ENCODE assay signal across 18 mouse cellular contexts in genomic region chr4:118568709-118569108, GRCm38 (mm10). TPM values are rescaled to one million over a fixed set of nuclear protein-coding genes. Genes with fewer than 3 reads are reported as not detected.
DNase-seq lines count a peak whose midpoint lies in the region; ATAC-seq and TF ChIP-seq lines count a peak whose summit lies in the region.
"Had no signal": no experiment of that assay in that cellular context is flagged by ENCODE, and none has a peak within 500 bp of the region (broad histone marks: within the 10 kb centered on the region; RNA-seq: fewer than 3 reads in every experiment).

No protein-coding gene starts in this region.

- TF ChIP-seq CTCF in hindbrain, postnatal 0 days (IDR thresholded peaks at IDR 0.05; ENCODE audit: low read depth) = no peak

- no peaks in the 10 kb centered on the region for H3K36me3 ChIP-seq in hindbrain, postnatal 0 days (ENCODE audit: insufficient read depth, low read length)
- H3K36me3 ChIP-seq in hindbrain, embryonic 11.5 days (ENCODE audit: control insufficient read depth, insufficient read depth, low read length) = no peaks in the 10 kb centered on the region
- H3K36me3 ChIP-seq in intestine, embryonic 16.5 days (ENCODE audit: control insufficient read depth, insufficient read depth, low read length) = no peaks in the 10 kb centered on the region
- H3K36me3 ChIP-seq: hindbrain, embryonic 12.5 days; kidney, embryonic 15.5 days had no signal

- DNase-seq in hindbrain, postnatal 0 days (ENCODE audit: low spot score) = no peak
- DNase-seq in hindbrain, embryonic 11.5 days (ENCODE audit: low spot score) = no peak
- DNase-seq in c-Kit-positive CD71-positive TER-119-positive erythroid progenitor cells, embryonic 14.5 days (ENCODE audit: low spot score) = peak; percentile 88
- DNase-seq in spleen, postnatal 10 days (ENCODE audit: low spot score in 2 of 2) = peak; percentile 52 to 74
- no peak for DNase-seq in kidney, postnatal 36 days
- no peak for DNase-seq in layer of hippocampus, adult 9-11 months
- DNase-seq: adrenal gland, postnatal 14 days; cerebellum, adult 11-12 months; embryo, embryonic 11 days; right cerebral cortex, adult 18-20 months had no signal

- 81% methylated on average over 10 of the region's 10 CpGs for WGBS in hindbrain, postnatal 0 days
- 80% methylated on average over 10 of the region's 10 CpGs for WGBS in hindbrain, embryonic 11.5 days
- 50% methylated on average over 10 of the region's 10 CpGs for WGBS in intestine, embryonic 16.5 days

- H3K9me3 ChIP-seq in hindbrain, postnatal 0 days (ENCODE audit: low read length) = no peaks in the 10 kb centered on the region
- H3K9me3 ChIP-seq in hindbrain, embryonic 11.5 days (ENCODE audit: control insufficient read depth, low read length) = no peaks in the 10 kb centered on the region
- no peaks in the 10 kb centered on the region for H3K9me3 ChIP-seq in intestine, embryonic 16.5 days (ENCODE audit: control insufficient read depth, low read length)
- H3K9me3 ChIP-seq: forebrain, embryonic 13.5 days; hindbrain, embryonic 12.5 days; kidney, embryonic 15.5 days had no signal

- no peak overlapping the region for H3K4me2 ChIP-seq in hindbrain, postnatal 0 days (ENCODE audit: low read depth, low read length)
- no peak overlapping the region for H3K4me2 ChIP-seq in hindbrain, embryonic 11.5 days (replicated peaks; ENCODE audit: low read depth, low read length)
- H3K4me2 ChIP-seq in intestine, embryonic 16.5 days (ENCODE audit: low read depth, low read length) = peak overlapping the region; percentile 16
- H3K4me2 ChIP-seq: forebrain, embryonic 13.5 days; hindbrain, embryonic 12.5 days; kidney, embryonic 15.5 days had no signal

- ATAC-seq in hindbrain, postnatal 0 days = no peak
- no peak for ATAC-seq in hindbrain, embryonic 11.5 days (ENCODE audit: low FRiP score)
- peak; percentile 78 for ATAC-seq in intestine, embryonic 16.5 days
- ATAC-seq: CD4-positive, CD25-positive, alpha-beta regulatory T cell, adult 4 months; forebrain, embryonic 13.5 days had no signal

- H3K27me3 ChIP-seq in hindbrain, postnatal 0 days (ENCODE audit: insufficient read depth, low read length) = no peaks in the 10 kb centered on the region
- H3K27me3 ChIP-seq in hindbrain, embryonic 11.5 days (ENCODE audit: control insufficient read depth, insufficient read depth, low read length) = 0 out of 2 replicates have a peak, but pooled peaks cover 3% of the 10 kb centered on the region
- H3K27me3 ChIP-seq in intestine, embryonic 16.5 days (replicated peaks; ENCODE audit: control insufficient read depth, insufficient read depth, low read length) = no peaks in the 10 kb centered on the region

- no peak overlapping the region for H3K27ac ChIP-seq in hindbrain, postnatal 0 days
- H3K27ac ChIP-seq in hindbrain, embryonic 11.5 days (ENCODE audit: low read depth, low read length) = no peak overlapping the region
- H3K27ac ChIP-seq in intestine, embryonic 16.5 days (ENCODE audit: low read length) = no peak overlapping the region
- H3K27ac ChIP-seq: forebrain, embryonic 13.5 days; hindbrain, embryonic 12.5 days; kidney, embryonic 15.5 days had no signal

- H3K9ac ChIP-seq in hindbrain, postnatal 0 days (replicated peaks; ENCODE audit: low read length) = 0 out of 2 replicates have a peak overlapping the region, but pooled peaks have one; percentile 3
- H3K9ac ChIP-seq in hindbrain, embryonic 11.5 days (ENCODE audit: low read depth, low read length) = no peak overlapping the region
- H3K9ac ChIP-seq in intestine, embryonic 16.5 days (ENCODE audit: low read depth, low read length) = no peak overlapping the region
- H3K9ac ChIP-seq: forebrain, embryonic 13.5 days; hindbrain, embryonic 12.5 days; kidney, embryonic 15.5 days had no signal

- no peak overlapping the region for H3K4me3 ChIP-seq in hindbrain, postnatal 0 days (ENCODE audit: low read length)
- H3K4me3 ChIP-seq in hindbrain, embryonic 11.5 days (ENCODE audit: low read depth, low read length) = no peak overlapping the region
- no peak overlapping the region for H3K4me3 ChIP-seq in intestine, embryonic 16.5 days (ENCODE audit: low read length)
- H3K4me3 ChIP-seq: forebrain, embryonic 13.5 days; hindbrain, embryonic 12.5 days; kidney, embryonic 15.5 days had no signal

- H3K4me1 ChIP-seq in hindbrain, postnatal 0 days (ENCODE audit: insufficient read depth, low read length) = no peaks in the 10 kb centered on the region
- H3K4me1 ChIP-seq in hindbrain, embryonic 11.5 days (replicated peaks; ENCODE audit: control insufficient read depth, insufficient read depth, low read length) = no peaks in the 10 kb centered on the region
- no peaks in the 10 kb centered on the region for H3K4me1 ChIP-seq in intestine, embryonic 16.5 days (ENCODE audit: control insufficient read depth, insufficient read depth, low read length)
- H3K4me1 ChIP-seq: forebrain, embryonic 13.5 days; hindbrain, embryonic 12.5 days; kidney, embryonic 15.5 days had no signal

RNA-seq across cellular contexts. Expression of gene Tmem125, which starts 24.9 kb away (rescaled TPM):
- total RNA-seq in hindbrain, postnatal 0 days (2014; rRNA removed) = 0.90 and 4.8 TPM in 2 replicates
- 0.64 and 0.83 TPM in 2 replicates for polyA plus RNA-seq in hindbrain, postnatal 0 days (2015; fragmentation: Nextera tagmentation; extraction: Ambion mirVana)
- 0.40 and 0.46 TPM in 2 replicates for polyA plus RNA-seq in hindbrain, embryonic 11.5 days (2014; fragmentation: Nextera tagmentation; extraction: Ambion mirVana)
- polyA plus RNA-seq in intestine, embryonic 16.5 days (2015; fragmentation: Nextera tagmentation; extraction: Ambion mirVana) = 20.0 and 20.1 TPM in 2 replicates
- total RNA-seq: gastrocnemius, adult 8-10 months had no signal
- polyA plus RNA-seq: CD4-positive, CD25-positive, alpha-beta regulatory T cell, adult 4 months; forebrain, embryonic 13.5 days; neural tube, embryonic 11.5 days had no signal

RNA-seq across cellular contexts. Expression of gene 2610528J11Rik, which starts 41.9 kb away (rescaled TPM):
- total RNA-seq in hindbrain, postnatal 0 days (2014; rRNA removed) = not detected in 2 replicates
- not detected in 2 replicates for polyA plus RNA-seq in hindbrain, postnatal 0 days (2015; fragmentation: Nextera tagmentation; extraction: Ambion mirVana)
- 0.77 and 2.1 TPM in 2 replicates for polyA plus RNA-seq in hindbrain, embryonic 11.5 days (2014; fragmentation: Nextera tagmentation; extraction: Ambion mirVana)
- polyA plus RNA-seq in intestine, embryonic 16.5 days (2015; fragmentation: Nextera tagmentation; extraction: Ambion mirVana) = 104 and 121 TPM in 2 replicates
- total RNA-seq: gastrocnemius, adult 8-10 months had no signal
- polyA plus RNA-seq: CD4-positive, CD25-positive, alpha-beta regulatory T cell, adult 4 months had no signal

RNA-seq across cellular contexts. Expression of gene Cfap57, which starts 51.9 kb away (rescaled TPM):
- 0.65 and 1.3 TPM in 2 replicates for total RNA-seq in hindbrain, postnatal 0 days (2014; rRNA removed)
- polyA plus RNA-seq in hindbrain, postnatal 0 days (2015; fragmentation: Nextera tagmentation; extraction: Ambion mirVana) = 0.70 and 1.2 TPM in 2 replicates
- 1.5 and 2.0 TPM in 2 replicates for polyA plus RNA-seq in hindbrain, embryonic 11.5 days (2014; fragmentation: Nextera tagmentation; extraction: Ambion mirVana)
- 0.97 and 1.0 TPM in 2 replicates for polyA plus RNA-seq in intestine, embryonic 16.5 days (2015; fragmentation: Nextera tagmentation; extraction: Ambion mirVana)
- total RNA-seq: adrenal gland, postnatal 14 days; gastrocnemius, adult 8-10 months; liver, adult 2 months had no signal
- polyA plus RNA-seq: CD4-positive, CD25-positive, alpha-beta regulatory T cell, adult 4 months; liver, adult 2 months had no signal

RNA-seq across cellular contexts. Expression of gene Ebna1bp2, which starts 51.9 kb away (rescaled TPM):
- total RNA-seq in hindbrain, postnatal 0 days (2014; rRNA removed) = 31.6 and 40.0 TPM in 2 replicates
- polyA plus RNA-seq in hindbrain, postnatal 0 days (2015; fragmentation: Nextera tagmentation; extraction: Ambion mirVana) = 85.4 and 98.5 TPM in 2 replicates
- polyA plus RNA-seq in hindbrain, embryonic 11.5 days (2014; fragmentation: Nextera tagmentation; extraction: Ambion mirVana) = 192 and 193 TPM in 2 replicates
- 105 and 118 TPM in 2 replicates for polyA plus RNA-seq in intestine, embryonic 16.5 days (2015; fragmentation: Nextera tagmentation; extraction: Ambion mirVana)

Comparison
In these comparisons a context has a peak if more than half of its experiments do, and no peak if none do; other contexts are left out.
1. DNase-seq: peak in c-Kit-positive CD71-positive TER-119-positive erythroid progenitor cells, embryonic 14.5 days (single experiment) and spleen, postnatal 10 days (2 of 2); none in hindbrain, postnatal 0 days (single experiment), hindbrain, embryonic 11.5 days (single experiment), kidney, postnatal 36 days (0 of 2) and layer of hippocampus, adult 9-11 months (single experiment).
2. RNA of gene Tmem125, which starts 24.9 kb away (polyA plus RNA-seq): 20.0 to 20.1 TPM in intestine, embryonic 16.5 days; 0.64 to 0.83 TPM in hindbrain, postnatal 0 days and 0.40 to 0.46 TPM in hindbrain, embryonic 11.5 days; every median in the first group is over 10 times any median in the second.
3. RNA of gene 2610528J11Rik, which starts 41.9 kb away (polyA plus RNA-seq): 104 to 121 TPM in intestine, embryonic 16.5 days; 0.77 to 2.1 TPM in hindbrain, embryonic 11.5 days and not detected in hindbrain, postnatal 0 days; every median in the first group is over 10 times any median in the second.